Mouse (Mus musculus) thymus, postnatal 25 days (tissue): ENCODE results near the gene Veph1.

Experiments
- DNase-seq: peaks from one replicate; pipeline ENCODE4 v3.0.0; 2022

Veph1 gene

DNA sequence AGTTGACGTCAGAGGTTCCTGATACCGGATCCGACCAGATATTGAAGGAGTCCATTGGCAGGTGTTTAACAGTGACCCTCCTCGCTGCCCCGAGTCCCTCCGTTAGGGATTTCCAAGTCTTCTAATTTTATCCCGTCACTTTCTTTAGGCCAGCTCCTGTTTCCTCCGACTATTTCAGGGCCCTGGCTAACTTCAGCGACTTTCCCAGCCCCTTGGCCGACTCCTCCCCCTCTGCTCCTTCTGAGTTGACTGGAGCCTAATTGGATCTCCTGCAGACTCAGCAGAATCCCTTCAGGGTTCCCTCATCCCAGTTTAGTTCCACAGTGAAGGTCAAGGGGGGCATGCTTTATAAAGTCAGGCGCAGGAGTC is 75.4 kb downstream of the Veph1 start:
- DNase-seq: no peak

DNA sequence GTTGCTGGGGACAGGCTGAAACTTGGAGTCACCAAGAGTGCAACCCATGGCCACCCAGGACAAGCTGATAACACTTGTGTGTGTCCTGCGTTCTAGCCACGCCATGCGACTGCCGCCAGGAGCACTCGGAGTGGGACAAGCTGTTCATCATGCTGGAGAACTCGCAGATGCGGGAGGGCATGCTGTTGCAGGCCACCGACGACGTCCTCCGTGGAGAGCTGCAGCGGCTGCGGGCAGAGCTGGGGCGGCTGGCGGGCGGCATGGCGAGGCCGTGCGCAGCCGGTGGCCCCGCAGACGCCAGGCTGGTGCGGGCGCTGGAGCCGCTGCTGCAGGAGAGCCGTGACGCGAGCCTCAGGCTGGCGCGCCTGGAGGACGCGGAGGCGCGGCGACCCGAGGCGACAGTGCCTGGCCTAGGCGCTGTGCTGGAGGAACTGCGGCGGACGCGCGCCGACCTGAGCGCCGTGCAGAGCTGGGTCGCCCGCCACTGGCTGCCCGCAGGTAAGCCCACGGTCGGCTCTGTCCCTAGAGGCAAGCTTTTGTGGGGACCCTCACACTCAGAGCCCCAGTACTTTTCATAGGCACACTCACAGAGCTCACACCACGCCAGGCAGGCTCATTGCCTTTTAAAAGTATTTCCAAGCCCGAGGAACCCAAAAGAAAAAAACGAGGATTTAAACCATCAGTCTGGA is 75.9 kb downstream of the Veph1 start:
- no peak for DNase-seq

DNA sequence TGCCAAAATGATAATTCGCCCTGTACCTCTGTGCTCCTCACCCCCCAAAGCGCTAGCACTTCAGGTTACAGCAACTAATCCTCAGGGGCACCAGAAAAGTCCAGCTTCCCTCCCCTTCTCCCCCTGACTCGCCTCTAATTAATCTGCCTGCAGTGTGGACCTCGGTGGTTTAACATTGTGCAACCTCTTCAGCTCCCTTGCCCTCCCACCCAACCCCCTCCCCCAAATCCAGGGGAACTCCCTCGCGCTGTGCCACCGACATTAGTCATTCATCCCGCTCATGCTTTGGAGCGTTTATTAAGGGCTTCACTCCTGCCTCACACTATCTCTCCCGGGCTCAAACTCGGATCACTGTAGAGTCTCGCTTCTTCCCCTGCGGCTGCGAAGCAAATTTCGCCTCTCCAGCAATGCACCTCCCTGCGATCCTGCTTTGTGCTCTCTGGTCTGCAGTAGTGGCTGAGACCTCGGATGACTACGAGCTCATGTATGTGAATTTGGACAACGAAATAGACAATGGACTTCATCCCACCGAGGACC is 76.9 kb downstream of the Veph1 start, which contains the start of gene Ptx3:
TSS of gene Ptx3 (plus strand) at position 256 of the 537 bp plus-strand sequence.
- no peak for DNase-seq

DNA sequence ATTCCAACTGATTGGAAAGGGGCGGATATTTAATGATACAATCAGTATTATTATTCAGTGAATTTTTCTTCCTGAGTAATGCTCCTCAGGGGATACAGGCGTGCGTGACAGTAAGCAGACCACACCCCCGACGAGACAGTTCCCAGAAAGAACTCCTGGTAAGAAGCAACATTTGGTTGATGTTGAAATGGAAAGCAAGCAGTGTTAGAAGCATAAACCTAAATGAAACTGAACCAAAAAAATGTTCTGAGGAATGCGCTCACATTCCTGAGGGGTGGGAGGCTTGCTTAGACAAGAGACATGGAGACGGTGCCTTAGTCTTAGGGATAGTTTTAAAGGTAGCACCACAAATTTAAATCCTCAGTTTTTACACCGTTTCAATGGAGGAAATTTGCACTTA is 80.9 kb downstream of the Veph1 start:
- no peak for DNase-seq

DNA sequence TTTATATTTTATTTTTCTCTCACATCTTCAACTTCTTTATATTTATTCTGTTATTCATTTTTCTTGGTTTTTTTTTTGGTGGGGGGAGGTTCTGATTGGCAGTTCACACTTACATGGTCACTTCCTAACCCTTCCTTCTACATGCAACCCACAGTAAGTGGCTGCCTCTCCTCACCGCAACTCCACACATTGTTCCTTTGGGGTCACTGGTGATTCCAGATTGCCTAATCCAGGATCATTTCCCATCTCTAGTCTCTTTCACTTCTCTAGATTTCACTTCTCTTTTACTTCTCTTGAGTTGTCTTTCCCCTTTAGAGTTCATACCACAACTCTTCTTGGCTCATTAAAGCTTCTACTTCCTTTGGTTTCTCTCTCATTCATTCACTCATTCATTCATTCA is 83.1 kb downstream of the Veph1 start:
- no peak for DNase-seq

DNA sequence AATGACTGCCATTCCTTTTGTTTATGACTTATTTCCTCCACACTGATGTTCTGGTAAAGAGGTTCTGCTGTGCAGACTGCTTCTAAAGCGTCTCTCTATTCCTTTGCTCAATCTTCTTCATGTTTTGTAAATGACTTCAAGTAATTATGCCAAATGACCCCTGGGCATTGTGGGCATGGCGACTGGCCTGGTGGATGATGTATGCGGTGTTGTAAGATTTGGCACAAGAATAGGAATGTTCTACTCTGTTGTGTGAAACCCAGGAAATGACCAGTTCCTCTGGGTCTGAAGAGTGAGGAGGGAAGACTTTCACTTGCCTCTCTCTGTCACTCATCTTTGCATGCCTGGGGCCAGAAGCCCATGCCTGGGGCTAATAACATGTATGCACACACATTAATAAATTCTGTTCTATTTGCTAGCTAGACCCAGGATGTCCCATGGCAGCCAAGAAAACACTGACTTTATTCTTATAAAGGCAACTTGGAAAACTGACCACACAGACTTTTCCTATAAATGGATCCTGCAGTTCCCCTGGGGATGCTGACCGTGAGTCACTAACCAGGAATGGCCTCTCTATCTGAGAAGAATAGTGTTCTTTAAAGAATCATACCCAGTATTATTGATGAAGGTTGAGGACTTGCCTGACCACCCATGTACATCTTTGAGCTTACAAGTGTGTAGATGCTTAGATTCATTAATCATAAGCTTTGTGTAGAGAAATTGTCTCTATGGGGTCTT is 87.6 kb downstream of the Veph1 start:
- DNase-seq: no peak

DNA sequence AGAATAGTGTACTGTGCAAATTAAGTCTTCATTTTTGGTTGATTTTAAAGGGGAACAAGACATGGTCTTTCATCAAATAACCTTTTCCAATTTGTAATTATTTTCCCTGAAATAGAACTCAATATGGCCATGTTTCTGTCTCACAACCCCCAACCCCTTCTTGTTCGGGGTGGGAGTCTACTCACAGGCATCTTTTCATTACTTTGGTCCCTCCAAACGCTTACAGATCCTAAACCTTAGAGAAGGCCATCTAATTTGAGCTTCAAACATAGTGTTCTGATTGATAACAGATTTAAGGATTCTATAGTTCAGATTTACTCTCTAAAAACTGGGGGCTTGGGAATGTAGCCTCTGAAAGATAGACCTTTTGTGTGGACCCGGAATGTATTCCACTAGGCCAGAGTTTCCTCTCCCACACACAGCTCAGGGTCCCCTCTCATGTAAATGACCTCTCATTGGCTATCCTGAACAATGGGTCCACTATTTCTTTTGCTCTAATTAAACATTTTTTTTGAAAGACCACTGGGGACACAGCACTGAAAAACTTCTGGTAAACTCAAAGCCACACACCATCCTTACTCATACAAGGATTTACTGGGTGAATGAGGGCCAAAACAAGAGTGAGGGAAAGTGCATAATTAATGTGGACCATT is 102.6 kb downstream of the Veph1 start:
- DNase-seq: no peak

DNA sequence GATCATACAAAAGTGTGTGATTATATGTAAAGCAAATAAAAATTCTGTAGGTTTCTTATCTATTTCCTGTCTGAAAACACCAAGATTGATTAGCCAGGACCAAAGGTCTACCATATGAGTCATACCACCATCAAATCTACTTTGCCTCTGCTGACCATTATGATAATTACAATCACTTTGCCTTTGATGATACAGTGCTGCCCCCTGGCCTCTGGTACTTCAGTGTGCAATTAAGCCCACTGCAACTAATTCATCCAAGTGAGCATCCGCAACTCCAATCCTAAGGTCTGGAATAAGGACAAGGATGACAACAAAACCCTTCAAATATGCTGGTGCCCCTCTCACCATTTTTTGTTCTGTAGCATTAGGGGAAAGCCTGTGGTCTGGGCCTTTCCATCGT is 117.0 kb downstream of the Veph1 start:
- no peak for DNase-seq

DNA sequence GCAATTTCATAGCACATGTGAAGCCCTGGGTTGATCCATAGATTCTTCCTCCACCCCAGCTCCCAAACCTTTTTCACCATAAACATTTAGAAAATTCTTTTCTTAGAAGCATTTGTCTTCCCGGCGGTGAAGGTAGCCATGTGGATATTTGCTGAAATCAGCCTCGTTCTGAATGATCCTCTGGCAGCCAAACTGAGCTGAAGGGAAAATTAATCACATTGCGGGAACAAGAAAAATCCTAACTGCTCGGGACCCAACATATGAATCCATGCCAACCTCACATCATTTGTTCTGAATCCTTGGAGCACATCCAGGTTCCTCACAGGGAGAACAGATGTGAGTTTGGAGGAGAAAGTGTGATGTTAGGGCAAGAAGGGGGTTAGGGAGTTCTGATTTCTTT is 123.7 kb downstream of the Veph1 start:
- DNase-seq: no peak

DNA sequence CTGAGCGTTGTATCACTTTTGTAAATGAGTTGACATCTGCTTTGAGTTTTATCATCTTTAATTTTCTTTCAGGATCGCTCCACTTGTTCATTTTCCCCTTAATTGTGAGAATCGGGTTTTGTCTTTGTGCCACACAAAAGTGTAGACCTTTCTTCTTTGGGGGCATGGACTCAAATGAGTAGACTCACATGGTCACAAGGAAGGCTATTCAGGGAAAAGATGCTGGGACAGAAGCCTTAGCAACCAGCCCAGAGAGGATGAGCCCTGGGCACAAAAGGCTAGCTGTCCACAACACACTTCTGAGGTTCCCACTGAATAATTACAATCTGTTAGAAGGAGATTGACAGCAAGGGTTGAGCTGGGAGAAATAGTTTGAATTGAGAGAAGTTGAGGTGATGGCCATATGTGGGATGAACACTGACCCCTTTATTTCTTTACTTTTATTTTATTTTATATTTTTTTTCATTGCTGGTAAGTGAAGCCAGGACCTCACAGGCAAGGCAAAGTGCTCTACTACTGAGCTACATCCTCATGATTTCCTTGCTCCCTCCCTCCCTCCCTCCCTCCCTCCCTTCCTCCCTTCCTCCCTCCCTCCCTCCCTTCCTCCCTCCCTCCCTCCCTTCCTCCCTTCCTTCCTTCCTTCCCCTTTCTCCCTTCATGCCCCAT is 126.6 kb downstream of the Veph1 start:
- DNase-seq: no peak

DNA sequence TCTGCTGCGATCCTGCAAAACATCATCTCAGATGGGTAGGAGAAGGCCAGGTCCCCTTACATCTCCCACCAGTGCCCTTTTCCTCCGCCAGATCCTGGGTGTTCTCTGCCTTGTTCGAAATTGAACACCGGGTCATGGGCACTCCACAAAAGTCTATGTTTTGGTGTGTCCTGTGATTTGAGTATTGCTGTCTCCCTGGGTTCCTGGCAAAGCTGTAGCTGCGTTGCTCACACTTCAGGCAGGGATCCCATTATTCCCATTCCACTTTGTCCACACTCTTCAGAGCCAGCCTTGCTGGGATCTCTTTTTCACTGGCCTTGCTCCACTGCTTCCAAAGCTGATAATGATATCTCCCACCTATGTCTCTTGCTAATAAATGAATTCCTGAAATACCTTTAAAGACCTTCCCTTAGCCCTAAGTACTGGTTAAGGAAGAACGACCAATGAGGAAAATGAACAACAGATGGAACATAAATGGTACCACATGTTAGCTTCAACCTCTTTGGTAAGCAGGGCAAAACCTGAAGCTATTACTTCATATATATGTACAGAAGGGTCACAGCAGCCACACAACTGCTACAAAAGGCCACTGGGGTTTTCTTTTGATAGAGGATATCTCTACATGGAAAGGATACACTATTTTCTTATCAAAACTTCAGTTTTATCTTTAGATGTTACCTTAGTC is 129.9 kb downstream of the Veph1 start:
- no peak for DNase-seq

DNA sequence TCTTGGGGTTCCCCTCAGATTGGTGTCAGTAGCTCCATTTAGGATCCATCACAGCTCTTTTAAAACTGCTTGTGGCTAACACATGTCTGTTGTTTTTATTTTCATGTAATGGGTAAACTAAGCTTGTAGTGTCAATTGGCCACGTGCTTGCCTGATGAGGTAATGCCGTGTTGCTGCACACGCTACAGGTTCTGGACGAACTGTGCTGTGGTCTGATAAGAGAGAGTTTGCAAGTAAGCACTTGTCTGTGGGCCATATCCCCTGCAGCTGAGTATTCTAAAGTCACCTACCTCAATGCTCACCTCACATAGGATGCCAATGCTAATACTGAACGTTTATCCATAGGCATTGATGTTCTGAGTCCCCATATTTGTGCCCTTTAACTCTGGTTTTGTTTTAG is 131.6 kb downstream of the Veph1 start:
- no peak for DNase-seq

DNA sequence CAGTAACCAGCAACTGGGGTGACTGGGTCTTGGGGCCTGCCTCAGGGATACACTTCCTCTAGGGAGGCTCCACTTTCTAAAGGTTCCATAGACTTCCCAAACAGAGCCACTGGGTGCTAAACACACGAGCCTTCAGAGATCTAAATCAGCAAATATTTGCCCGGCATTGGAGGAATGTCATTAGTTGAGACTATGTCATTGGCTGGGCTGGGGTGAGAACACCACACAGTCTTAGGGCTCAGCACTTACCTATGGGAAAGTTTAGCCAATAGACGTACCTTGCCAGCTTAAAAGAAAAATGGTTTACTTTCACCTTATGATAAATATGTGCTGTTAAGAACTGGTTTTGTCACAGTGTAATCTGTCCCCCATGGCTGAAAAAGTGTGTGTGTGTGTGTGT is 132.1 kb downstream of the Veph1 start:
- no peak for DNase-seq

DNA sequence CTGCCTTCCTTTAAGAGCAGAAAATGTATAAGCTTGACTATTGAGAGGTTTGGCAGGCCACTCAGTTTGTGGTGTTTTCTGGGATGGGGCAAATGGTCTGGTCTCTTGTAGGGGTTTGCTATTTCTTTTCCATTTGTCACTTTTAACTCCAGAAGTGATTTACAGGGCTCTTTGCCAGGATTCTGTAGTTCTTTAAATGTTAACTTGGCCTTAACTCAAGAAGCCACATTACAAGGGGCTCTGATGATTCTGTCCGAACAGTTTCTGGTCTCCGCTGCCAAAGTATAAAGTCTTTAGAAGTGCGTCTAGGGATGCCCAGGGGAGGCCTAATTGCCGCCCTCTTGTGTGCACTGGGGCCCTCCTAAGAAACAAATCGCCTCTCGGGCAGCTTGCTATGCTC is 134.0 kb downstream of the Veph1 start:
- no peak for DNase-seq

DNA sequence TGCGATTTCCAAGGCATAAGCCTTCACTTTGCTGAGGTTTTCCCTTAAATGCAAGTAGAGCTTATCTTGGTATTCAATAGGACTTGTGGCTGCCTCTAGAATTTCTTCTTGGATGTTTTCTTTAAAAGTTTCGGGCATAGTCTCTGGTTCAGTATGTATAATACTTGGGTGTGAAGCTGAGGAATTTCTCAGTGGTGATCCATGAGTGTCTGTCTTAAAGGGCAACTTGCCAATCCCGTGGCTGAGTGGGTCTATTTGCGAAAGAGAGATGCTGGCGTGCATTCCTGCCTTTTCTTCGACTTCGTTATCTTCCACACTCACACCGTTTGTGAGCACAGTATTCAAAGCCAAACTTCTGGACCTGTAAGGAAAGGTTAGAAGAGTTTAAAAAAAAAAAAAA is 138.7 kb downstream of the Veph1 start:
- DNase-seq: no peak

DNA sequence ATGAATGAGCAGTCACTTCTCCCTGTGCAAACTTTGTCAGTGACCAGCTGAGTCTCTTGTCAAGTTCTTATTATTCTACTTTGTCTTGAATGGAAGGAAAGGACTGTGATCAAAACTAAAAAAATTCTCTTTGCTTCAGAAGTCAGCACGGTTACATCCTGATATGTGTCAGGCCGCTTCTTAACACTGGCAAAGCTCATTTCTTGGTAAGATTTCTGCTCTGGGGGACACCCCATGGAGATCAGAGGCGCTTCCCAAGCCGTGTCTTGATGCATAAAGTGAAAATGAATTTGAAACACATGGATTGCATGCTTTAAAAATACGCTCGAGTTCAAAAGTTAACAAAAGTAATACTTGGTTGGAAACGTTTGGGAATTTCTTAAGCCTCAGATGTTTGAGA is 159.0 kb downstream of the Veph1 start:
- DNase-seq: no peak

DNA sequence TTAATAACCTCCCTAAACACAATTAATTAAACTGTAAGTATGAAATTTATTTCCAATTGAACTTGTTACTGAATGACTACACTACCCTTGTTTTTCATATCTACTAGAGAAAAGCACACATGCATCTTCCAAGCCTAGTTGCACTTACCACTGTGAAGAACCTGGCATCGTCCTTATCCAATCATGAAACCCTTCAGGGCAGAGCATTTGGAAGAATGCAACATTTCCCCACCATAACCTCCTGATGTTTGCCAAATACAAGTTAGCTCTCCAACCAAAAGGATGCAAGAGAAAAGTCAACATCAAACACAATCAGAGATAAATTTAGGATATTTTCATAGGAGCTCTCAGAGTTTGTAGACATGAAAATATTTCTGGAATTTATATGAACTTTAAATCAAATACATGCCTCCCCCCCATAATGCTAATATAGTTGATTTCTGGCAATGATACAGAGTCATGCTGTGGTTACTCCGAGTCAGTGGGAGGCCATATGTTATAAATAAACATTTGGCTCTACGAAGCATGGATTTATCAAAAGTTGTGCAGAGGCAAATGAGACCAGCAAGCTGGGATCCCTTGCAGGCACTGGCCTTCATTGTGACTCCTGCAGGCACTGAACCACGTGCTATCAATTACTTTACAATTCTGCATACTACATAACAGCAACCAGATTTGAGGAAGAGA is 165.2 kb downstream of the Veph1 start:
- DNase-seq: no peak

DNA sequence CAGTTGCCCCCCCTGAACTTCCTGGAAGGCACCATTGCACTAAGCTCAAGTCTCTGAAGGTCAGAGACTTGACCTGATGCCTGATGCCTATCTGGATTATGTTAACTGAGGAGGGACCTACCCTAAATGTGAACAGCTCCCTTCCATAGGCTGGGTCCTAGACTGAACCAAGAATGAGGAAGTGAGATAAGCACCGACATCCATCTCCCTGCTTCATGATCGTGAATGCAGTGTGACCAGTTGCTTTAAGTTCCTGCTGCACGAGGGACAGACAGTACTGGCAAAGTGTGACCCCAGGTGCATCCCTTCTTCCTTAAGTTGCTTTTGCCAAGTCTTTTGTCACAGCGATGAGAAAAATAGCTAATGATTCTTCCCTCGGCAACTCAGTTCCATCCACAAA is 166.9 kb downstream of the Veph1 start:
- no peak for DNase-seq

DNA sequence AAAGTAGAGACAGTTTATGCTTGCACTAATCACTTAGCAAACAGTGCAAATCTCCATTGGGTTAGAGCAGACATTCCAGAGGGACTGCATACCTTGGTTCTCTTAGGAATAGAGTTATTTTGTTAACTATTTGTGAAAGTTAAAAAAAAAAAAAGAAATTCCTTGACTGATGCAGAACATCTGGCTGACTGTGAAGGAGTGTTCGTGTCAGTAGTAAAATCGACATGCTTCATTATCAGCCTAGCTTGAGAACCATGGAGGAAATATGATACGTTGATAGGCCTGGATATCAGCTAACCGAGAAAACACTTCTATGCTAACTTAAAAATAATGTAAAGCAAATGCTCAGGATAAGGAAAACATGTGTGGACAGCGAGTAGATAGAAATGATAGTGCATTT is 191.1 kb downstream of the Veph1 start:
- DNase-seq: no peak

DNA sequence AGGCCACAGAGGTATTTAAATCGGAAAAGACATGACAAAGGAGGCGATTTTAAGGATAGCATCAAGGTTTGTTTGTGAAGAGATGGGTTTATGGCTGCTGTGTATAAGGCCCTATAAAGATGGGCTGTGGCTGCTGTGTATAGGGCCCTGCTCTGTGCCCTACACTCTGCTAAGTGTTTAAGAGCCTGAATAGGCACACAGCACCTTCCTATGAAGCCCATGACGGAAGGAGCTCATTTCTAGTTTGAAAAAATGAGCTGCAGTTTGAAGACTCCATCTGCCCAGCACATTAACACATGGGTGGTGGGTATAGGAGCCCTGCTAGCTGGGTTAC is 194.1 kb downstream of the Veph1 start:
- no peak for DNase-seq

DNA sequence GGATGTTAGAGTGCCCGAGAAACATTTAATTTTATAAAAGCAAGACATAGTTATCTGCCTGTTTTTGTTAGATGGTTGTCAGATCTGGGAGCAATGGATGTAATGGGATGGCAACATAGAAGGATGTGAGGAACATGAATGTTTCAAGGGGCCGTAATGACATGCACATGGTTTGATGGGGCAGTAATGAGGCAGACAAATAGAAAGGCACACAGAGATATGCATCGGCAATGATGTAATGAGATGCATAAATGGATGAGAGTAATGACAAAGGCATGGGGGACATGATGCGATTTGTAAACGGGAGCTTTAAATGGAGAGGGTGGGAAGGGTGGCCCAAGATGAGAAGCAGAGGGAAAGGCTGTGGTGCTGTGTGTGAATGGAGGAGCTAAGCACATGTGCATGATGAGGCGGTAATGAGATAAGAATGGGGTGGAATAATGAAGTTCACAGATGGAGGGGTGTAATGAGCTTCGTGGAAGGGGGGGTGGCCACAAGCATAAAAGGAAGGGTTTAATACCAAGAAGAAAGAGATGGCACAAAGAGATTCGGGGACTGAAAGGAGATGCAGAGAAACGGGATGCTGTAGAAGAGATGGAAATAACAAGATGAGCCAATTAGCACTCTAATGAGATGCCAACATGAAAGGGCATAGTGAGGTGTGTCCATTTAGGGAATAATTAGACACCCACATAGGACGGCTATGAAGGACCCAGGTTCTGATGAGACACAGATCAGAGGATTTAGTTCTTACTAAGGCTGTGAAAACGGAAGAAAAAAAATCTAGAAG is 194.6 kb downstream of the Veph1 start:
- no peak for DNase-seq

DNA sequence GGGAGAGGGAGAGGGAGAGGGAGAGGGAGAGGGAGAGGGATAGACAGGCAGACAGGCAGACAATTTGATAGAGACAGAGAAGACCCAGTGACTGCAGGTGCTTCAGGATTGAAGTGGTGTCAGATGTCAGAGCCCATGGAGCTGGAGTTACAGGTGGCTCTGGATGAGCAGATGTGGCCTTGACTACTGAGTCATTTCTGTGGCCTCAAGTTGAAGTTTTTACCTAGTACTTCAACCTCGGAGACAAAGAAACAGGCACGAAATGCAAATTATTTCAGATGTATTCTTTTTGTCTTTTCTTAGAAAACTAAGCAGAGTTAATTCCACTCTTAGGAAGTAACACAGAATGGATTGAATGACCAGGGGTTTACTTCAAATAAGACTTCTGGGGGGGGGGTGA is 195.6 kb downstream of the Veph1 start:
- DNase-seq: no peak
